Mouse (Mus musculus): ENCODE results near the gene Mef2d. TPM values are rescaled to one million over a fixed set of nuclear protein-coding genes. Genes with fewer than 3 reads are reported as not detected.

Mef2d gene
- polyA plus RNA-seq, 1 experiment = 41.5 TPM

- Histone ChIP-seq H3K4me3 (ENCODE audit: low read depth, low read length) (no peak overlapping the region), H3K36me3 (ENCODE audit: control insufficient read depth, insufficient read depth, low read length, poor library complexity, severe bottlenecking) (peaks cover 2% of the 10 kb centered on the region; the same call in 1 of the 2 replicates), H3K27me3 (ENCODE audit: control insufficient read depth, insufficient read depth, low read length, poor library complexity, severe bottlenecking) (no peaks in the 10 kb centered on the region), H3K9me3 (replicated peaks; ENCODE audit: control insufficient read depth, insufficient read depth, low read length, poor library complexity, severe bottlenecking) (no peaks in the 10 kb centered on the region), H3K27ac (ENCODE audit: insufficient read depth, low read length) (no peak overlapping the region), H3K4me1 (ENCODE audit: control insufficient read depth, insufficient read depth, low read length) (no peaks in the 10 kb centered on the region), H3K9ac (ENCODE audit: low read depth, poor library complexity, severe bottlenecking) (no peak overlapping the region)
- TF ChIP-seq EP300 (IDR thresholded peaks at IDR 0.05; ENCODE audit: insufficient read depth, low read depth, low read length) (no peak), POLR2A (IDR thresholded peaks at IDR 0.05; ENCODE audit: insufficient read depth, low read length) (no peak), CTCF (IDR thresholded peaks at IDR 0.05; ENCODE audit: low read depth, low read length) (no peak)
Observed at GRCm38 (mm10) chr3:88125195-88125594, 17.0 kb upstream of the Mef2d start.

- no peaks in the 10 kb centered on the region for H3K27me3 ChIP-seq (ENCODE audit: control insufficient read depth, insufficient read depth, low read length, poor library complexity, severe bottlenecking)
- no peak overlapping the region for H3K9ac ChIP-seq (ENCODE audit: low read depth, poor library complexity, severe bottlenecking)
- no peaks in the 10 kb centered on the region for H3K36me3 ChIP-seq (ENCODE audit: control insufficient read depth, insufficient read depth, low read length, poor library complexity, severe bottlenecking)
- no peak overlapping the region for H3K4me3 ChIP-seq (ENCODE audit: low read depth, low read length)
- H3K9me3 ChIP-seq (replicated peaks; ENCODE audit: control insufficient read depth, insufficient read depth, low read length, poor library complexity, severe bottlenecking) = no peaks in the 10 kb centered on the region
- no peak overlapping the region for H3K27ac ChIP-seq (ENCODE audit: insufficient read depth, low read length)
- no peaks in the 10 kb centered on the region for H3K4me1 ChIP-seq (ENCODE audit: control insufficient read depth, insufficient read depth, low read length)
- TF ChIP-seq CTCF (IDR thresholded peaks at IDR 0.05; ENCODE audit: low read depth, low read length) = no peak
- TF ChIP-seq POLR2A (IDR thresholded peaks at IDR 0.05; ENCODE audit: insufficient read depth, low read length) = no peak
- TF ChIP-seq EP300 (IDR thresholded peaks at IDR 0.05; ENCODE audit: insufficient read depth, low read depth, low read length) = no peak
Observed at GRCm38 (mm10) chr3:88126181-88126580, 16.0 kb upstream of the Mef2d start.

DNA sequence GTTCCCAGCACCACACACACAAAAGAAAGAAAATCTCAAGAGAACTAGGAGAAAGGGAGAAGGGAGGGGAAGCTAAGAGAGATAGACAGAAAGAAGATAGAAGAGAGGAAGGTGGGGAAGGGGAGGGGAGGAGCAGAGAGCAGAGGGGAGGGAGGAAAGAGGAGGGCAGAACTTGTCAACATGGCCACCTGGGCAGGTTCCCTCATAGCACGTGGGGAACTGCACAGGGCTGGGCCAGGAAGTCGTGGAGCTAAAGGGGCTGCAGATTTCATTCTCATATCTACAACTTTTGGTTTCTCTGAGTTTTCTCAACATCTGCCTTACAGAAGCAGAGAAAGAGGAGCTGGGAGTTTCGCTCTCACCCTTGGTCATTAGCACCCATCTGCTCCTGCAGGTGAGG, 14.5 kb upstream of the Mef2d start:
- Histone ChIP-seq H3K9me3 (replicated peaks; ENCODE audit: control insufficient read depth, insufficient read depth, low read length, poor library complexity, severe bottlenecking) (no peaks in the 10 kb centered on the region), H3K36me3 (ENCODE audit: control insufficient read depth, insufficient read depth, low read length, poor library complexity, severe bottlenecking) (no peaks in the 10 kb centered on the region), H3K4me3 (ENCODE audit: low read depth, low read length) (no peak overlapping the region), H3K27ac (ENCODE audit: insufficient read depth, low read length) (no peak overlapping the region), H3K9ac (ENCODE audit: low read depth, poor library complexity, severe bottlenecking) (no peak overlapping the region), H3K27me3 (ENCODE audit: control insufficient read depth, insufficient read depth, low read length, poor library complexity, severe bottlenecking) (no peaks in the 10 kb centered on the region), H3K4me1 (ENCODE audit: control insufficient read depth, insufficient read depth, low read length) (no peaks in the 10 kb centered on the region)
- TF ChIP-seq CTCF (IDR thresholded peaks at IDR 0.05; ENCODE audit: low read depth, low read length) (no peak), POLR2A (IDR thresholded peaks at IDR 0.05; ENCODE audit: insufficient read depth, low read length) (no peak), EP300 (IDR thresholded peaks at IDR 0.05; ENCODE audit: insufficient read depth, low read depth, low read length) (no peak)

GRCm38 (mm10) chr3:88128056-88128455, 14.1 kb upstream of the Mef2d start:
- TF ChIP-seq POLR2A (IDR thresholded peaks at IDR 0.05; ENCODE audit: insufficient read depth, low read length) (no peak), EP300 (IDR thresholded peaks at IDR 0.05; ENCODE audit: insufficient read depth, low read depth, low read length) (no peak), CTCF (IDR thresholded peaks at IDR 0.05; ENCODE audit: low read depth, low read length) (no peak)
- H3K9ac ChIP-seq (ENCODE audit: low read depth, poor library complexity, severe bottlenecking) = no peak overlapping the region
- no peak overlapping the region for H3K4me3 ChIP-seq (ENCODE audit: low read depth, low read length)
- no peaks in the 10 kb centered on the region for H3K36me3 ChIP-seq (ENCODE audit: control insufficient read depth, insufficient read depth, low read length, poor library complexity, severe bottlenecking)
- H3K4me1 ChIP-seq (ENCODE audit: control insufficient read depth, insufficient read depth, low read length) = no peaks in the 10 kb centered on the region
- H3K27me3 ChIP-seq (ENCODE audit: control insufficient read depth, insufficient read depth, low read length, poor library complexity, severe bottlenecking) = no peaks in the 10 kb centered on the region
- no peaks in the 10 kb centered on the region for H3K9me3 ChIP-seq (replicated peaks; ENCODE audit: control insufficient read depth, insufficient read depth, low read length, poor library complexity, severe bottlenecking)
- H3K27ac ChIP-seq (ENCODE audit: insufficient read depth, low read length) = no peak overlapping the region

DNA sequence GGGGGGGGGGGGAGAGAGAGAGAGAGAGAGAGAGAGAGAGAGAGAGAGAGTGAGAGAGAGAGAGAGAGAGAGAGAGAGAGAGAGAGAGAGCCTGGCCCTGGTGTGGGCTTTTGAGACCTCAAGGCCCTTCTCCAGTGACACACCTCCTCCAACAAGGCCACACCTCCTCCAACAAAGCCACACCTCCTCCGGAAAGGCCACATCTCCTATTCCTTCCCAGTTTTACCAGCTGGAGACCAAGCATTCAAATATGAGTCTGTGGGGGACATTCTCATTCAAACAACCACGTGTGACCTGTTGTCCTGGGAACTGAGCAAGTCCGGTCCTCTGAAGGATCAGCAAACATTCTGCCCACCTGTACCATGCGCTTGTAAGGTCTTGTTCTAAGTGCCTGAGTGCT, 13.2 kb upstream of the Mef2d start:
- no peaks in the 10 kb centered on the region for H3K9me3 ChIP-seq (replicated peaks; ENCODE audit: control insufficient read depth, insufficient read depth, low read length, poor library complexity, severe bottlenecking)
- TF ChIP-seq EP300 (IDR thresholded peaks at IDR 0.05; ENCODE audit: insufficient read depth, low read depth, low read length) (no peak), POLR2A (IDR thresholded peaks at IDR 0.05; ENCODE audit: insufficient read depth, low read length) (no peak), CTCF (IDR thresholded peaks at IDR 0.05; ENCODE audit: low read depth, low read length) (no peak)
- H3K4me1 ChIP-seq (ENCODE audit: control insufficient read depth, insufficient read depth, low read length) = no peaks in the 10 kb centered on the region
- no peak overlapping the region for H3K4me3 ChIP-seq (ENCODE audit: low read depth, low read length)
- no peaks in the 10 kb centered on the region for H3K36me3 ChIP-seq (ENCODE audit: control insufficient read depth, insufficient read depth, low read length, poor library complexity, severe bottlenecking)
- no peak overlapping the region for H3K9ac ChIP-seq (ENCODE audit: low read depth, poor library complexity, severe bottlenecking)
- H3K27ac ChIP-seq (ENCODE audit: insufficient read depth, low read length) = no peak overlapping the region
- no peaks in the 10 kb centered on the region for H3K27me3 ChIP-seq (ENCODE audit: control insufficient read depth, insufficient read depth, low read length, poor library complexity, severe bottlenecking)

- no peaks in the 10 kb centered on the region for H3K9me3 ChIP-seq (replicated peaks; ENCODE audit: control insufficient read depth, insufficient read depth, low read length, poor library complexity, severe bottlenecking)
- H3K27me3 ChIP-seq (ENCODE audit: control insufficient read depth, insufficient read depth, low read length, poor library complexity, severe bottlenecking) = no peaks in the 10 kb centered on the region
- H3K27ac ChIP-seq (ENCODE audit: insufficient read depth, low read length) = no peak overlapping the region
- no peaks in the 10 kb centered on the region for H3K4me1 ChIP-seq (ENCODE audit: control insufficient read depth, insufficient read depth, low read length)
- H3K4me3 ChIP-seq (ENCODE audit: low read depth, low read length) = no peak overlapping the region
- no peaks in the 10 kb centered on the region for H3K36me3 ChIP-seq (ENCODE audit: control insufficient read depth, insufficient read depth, low read length, poor library complexity, severe bottlenecking)
- TF ChIP-seq POLR2A (IDR thresholded peaks at IDR 0.05; ENCODE audit: insufficient read depth, low read length) (no peak), EP300 (IDR thresholded peaks at IDR 0.05; ENCODE audit: insufficient read depth, low read depth, low read length) (no peak), CTCF (IDR thresholded peaks at IDR 0.05; ENCODE audit: low read depth, low read length) (no peak)
- no peak overlapping the region for H3K9ac ChIP-seq (ENCODE audit: low read depth, poor library complexity, severe bottlenecking)
Observed at GRCm38 (mm10) chr3:88131071-88131470, 11.1 kb upstream of the Mef2d start.

All from ES-Bruce4 (cell line).